Mouse (Mus musculus): Measurements from ENCODE around the gene Mtus2. TPM values are rescaled to one million over a fixed set of nuclear protein-coding genes. Genes with fewer than 3 reads are reported as not detected.

Gene Mtus2
- polyA plus RNA-seq, 1 experiment from 2014 or later, result 20.4 TPM

- no peak overlapping the region for H3K9ac ChIP-seq (ENCODE audit: low read depth, low read length)
- H3K4me3 ChIP-seq (ENCODE audit: low read length), result no peak overlapping the region
- no peak overlapping the region for H3K4me2 ChIP-seq (ENCODE audit: low read depth, low read length)
- no peaks in the 10 kb centered on the region for H3K4me1 ChIP-seq (ENCODE audit: control insufficient read depth, insufficient read depth, low read length)
- 79% methylated on average over 7 of the region's 7 CpGs for WGBS
- no peak for ATAC-seq
- no peaks in the 10 kb centered on the region for H3K36me3 ChIP-seq (ENCODE audit: control insufficient read depth, insufficient read depth, low read length)
- no peaks in the 10 kb centered on the region for H3K9me3 ChIP-seq (ENCODE audit: control insufficient read depth, low read length)
- no peaks in the 10 kb centered on the region for H3K27me3 ChIP-seq (replicated peaks; ENCODE audit: control insufficient read depth, insufficient read depth, low read length)
- no peak overlapping the region for H3K27ac ChIP-seq (ENCODE audit: low read length)
Measured at GRCm38 (mm10) chr5:148179231-148179630, 222.1 kb downstream of the Mtus2 start.

DNA sequence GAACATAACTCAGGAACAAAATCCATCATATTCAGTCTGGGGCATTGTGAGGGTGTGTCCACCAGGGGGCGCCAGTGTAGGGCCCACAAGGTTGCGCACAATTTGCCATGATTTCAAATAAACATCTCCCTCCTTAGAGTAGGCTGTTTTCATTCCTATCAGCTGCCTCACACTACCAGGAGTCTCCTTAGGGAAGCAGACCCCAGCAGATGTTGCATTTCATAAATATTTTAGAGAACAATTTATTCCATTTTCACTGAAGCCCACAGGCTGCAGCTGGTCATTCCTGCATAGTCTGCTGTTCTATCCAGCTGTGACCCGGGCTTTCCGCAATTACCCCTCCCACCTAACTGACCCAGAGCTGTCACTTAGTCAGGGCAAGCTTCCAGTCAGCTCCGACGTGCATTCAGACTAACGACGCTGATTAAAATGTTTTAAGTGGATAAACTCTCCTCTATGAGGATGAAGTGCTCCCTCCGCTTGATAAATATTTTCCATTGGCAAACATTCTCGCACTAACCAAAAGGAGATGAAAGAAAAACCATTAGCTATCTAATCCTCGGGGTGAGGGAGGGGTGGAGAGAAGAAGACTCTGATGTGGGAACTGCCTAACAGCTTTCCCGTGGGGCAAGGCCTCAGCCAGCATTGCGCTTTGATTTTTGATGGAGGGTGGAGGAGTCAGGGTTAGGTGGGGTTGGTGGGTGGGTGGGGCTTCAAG is 223.6 kb downstream of the Mtus2 start:
- no peak overlapping the region for H3K27ac ChIP-seq (ENCODE audit: low read length)
- no peaks in the 10 kb centered on the region for H3K4me1 ChIP-seq (ENCODE audit: control insufficient read depth, insufficient read depth, low read length)
- no peaks in the 10 kb centered on the region for H3K27me3 ChIP-seq (replicated peaks; ENCODE audit: control insufficient read depth, insufficient read depth, low read length)
- no peaks in the 10 kb centered on the region for H3K36me3 ChIP-seq (ENCODE audit: control insufficient read depth, insufficient read depth, low read length)
- H3K9me3 ChIP-seq (ENCODE audit: control insufficient read depth, low read length), result 0 out of 2 replicates have a peak, but pooled peaks cover 4% of the 10 kb centered on the region
- H3K4me3 ChIP-seq (ENCODE audit: low read length), result no peak overlapping the region
- peak; percentile 75 for ATAC-seq
- 12% methylated on average over 13 of the region's 13 CpGs for WGBS
- H3K4me2 ChIP-seq (ENCODE audit: low read depth, low read length), result no peak overlapping the region
- no peak overlapping the region for H3K9ac ChIP-seq (ENCODE audit: low read depth, low read length)

DNA sequence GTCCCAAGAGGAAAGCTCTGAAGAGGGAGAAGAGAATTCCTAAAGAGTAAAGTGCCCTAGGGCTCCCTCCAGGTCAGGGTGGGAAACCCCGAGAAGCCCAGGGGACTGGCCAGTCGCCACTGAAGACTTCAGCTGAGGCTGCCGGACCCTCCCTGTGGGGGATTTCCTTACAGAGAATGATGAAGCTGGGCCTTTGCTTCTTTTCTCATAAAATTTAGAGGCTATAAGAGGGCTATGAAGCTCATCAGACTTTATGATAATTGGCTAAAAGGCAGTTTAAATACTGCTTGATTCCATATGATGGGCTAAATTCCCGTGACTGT is 224.1 kb downstream of the Mtus2 start:
- H3K27ac ChIP-seq (ENCODE audit: low read length), result no peak overlapping the region
- ATAC-seq, result no peak

DNA sequence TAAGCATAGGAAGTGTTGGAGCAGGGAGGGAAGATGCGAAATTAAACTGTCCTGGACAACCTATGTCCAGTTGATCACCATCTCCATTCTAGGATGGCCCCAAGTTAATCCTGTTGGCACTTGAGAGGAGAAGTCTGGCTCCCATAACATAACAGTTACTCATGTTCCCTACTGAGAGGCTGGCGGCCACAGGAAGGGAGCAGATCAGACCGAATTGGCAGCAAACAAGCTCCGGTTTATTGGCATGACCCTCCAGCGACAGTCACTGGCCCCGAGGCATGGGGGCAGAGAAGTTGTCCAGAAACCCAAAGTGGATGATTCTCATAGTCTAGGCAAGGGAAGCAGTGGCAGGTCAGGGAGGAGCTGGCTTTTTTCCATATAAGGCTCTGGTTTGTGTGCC is 224.8 kb downstream of the Mtus2 start:
- WGBS, result 76% methylated on average over 6 of the region's 6 CpGs
- Histone ChIP-seq H3K36me3 (ENCODE audit: control insufficient read depth, insufficient read depth, low read length) (no peaks in the 10 kb centered on the region), H3K27ac (ENCODE audit: low read length) (no peak overlapping the region), H3K9ac (ENCODE audit: low read depth, low read length) (no peak overlapping the region), H3K4me1 (ENCODE audit: control insufficient read depth, insufficient read depth, low read length) (no peaks in the 10 kb centered on the region), H3K9me3 (ENCODE audit: control insufficient read depth, low read length) (0 out of 2 replicates have a peak, but pooled peaks cover 6% of the 10 kb centered on the region), H3K4me2 (ENCODE audit: low read depth, low read length) (no peak overlapping the region), H3K27me3 (replicated peaks; ENCODE audit: control insufficient read depth, insufficient read depth, low read length) (no peaks in the 10 kb centered on the region), H3K4me3 (ENCODE audit: low read length) (no peak overlapping the region)
- no peak for ATAC-seq

More for the DNA sequence above, 224.1 kb downstream of the Mtus2 start:
- H3K27me3 ChIP-seq (replicated peaks; ENCODE audit: control insufficient read depth, insufficient read depth, low read length), result no peaks in the 10 kb centered on the region
- WGBS, result 49% methylated on average over 4 of the region's 4 CpGs
- no peaks in the 10 kb centered on the region for H3K36me3 ChIP-seq (ENCODE audit: control insufficient read depth, insufficient read depth, low read length)
- H3K4me2 ChIP-seq (ENCODE audit: low read depth, low read length), result no peak overlapping the region
- no peak overlapping the region for H3K4me3 ChIP-seq (ENCODE audit: low read length)
- H3K9ac ChIP-seq (ENCODE audit: low read depth, low read length), result no peak overlapping the region
- H3K4me1 ChIP-seq (ENCODE audit: control insufficient read depth, insufficient read depth, low read length), result no peaks in the 10 kb centered on the region
- 0 out of 2 replicates have a peak, but pooled peaks cover 6% of the 10 kb centered on the region for H3K9me3 ChIP-seq (ENCODE audit: control insufficient read depth, low read length)

DNA sequence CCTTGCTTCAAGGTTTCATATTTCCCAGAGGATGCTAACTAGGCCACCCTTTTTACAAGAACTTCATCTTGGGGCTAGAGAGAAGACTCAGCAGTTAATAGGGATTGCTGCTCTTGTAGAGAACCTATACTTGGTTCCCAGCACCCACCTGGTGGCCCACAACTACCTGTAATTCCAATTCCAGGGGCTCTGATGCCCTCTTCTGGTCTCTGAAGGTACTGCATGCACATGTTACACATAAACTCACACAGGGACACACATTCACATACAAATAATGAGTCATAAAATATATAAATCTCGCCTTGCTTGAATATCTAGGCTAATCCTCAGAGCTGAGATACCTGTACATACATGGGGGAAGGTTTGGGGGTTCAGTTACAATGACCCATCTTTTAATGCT is 228.8 kb downstream of the Mtus2 start:
- Histone ChIP-seq H3K4me3 (ENCODE audit: low read length) (no peak overlapping the region), H3K9ac (ENCODE audit: low read depth, low read length) (no peak overlapping the region), H3K4me1 (ENCODE audit: control insufficient read depth, insufficient read depth, low read length) (no peaks in the 10 kb centered on the region), H3K9me3 (ENCODE audit: control insufficient read depth, low read length) (0 out of 2 replicates have a peak, but pooled peaks cover 6% of the 10 kb centered on the region), H3K27me3 (replicated peaks; ENCODE audit: control insufficient read depth, insufficient read depth, low read length) (no peaks in the 10 kb centered on the region), H3K27ac (ENCODE audit: low read length) (no peak overlapping the region), H3K4me2 (ENCODE audit: low read depth, low read length) (no peak overlapping the region), H3K36me3 (ENCODE audit: control insufficient read depth, insufficient read depth, low read length) (no peaks in the 10 kb centered on the region)
- WGBS, result 79% methylated on average over 1 of the region's 1 CpGs
- ATAC-seq, result no peak

GRCm38 (mm10) chr5:148191416-148191815 is 234.3 kb downstream of the Mtus2 start:
- peak; percentile 53; the same call in 1 of the 2 replicates for ATAC-seq
- H3K27ac ChIP-seq (ENCODE audit: low read length), result no peak overlapping the region
- no peaks in the 10 kb centered on the region for H3K36me3 ChIP-seq (ENCODE audit: control insufficient read depth, insufficient read depth, low read length)
- H3K9me3 ChIP-seq (ENCODE audit: control insufficient read depth, low read length), result no peaks in the 10 kb centered on the region
- no peaks in the 10 kb centered on the region for H3K27me3 ChIP-seq (replicated peaks; ENCODE audit: control insufficient read depth, insufficient read depth, low read length)
- H3K9ac ChIP-seq (ENCODE audit: low read depth, low read length), result no peak overlapping the region
- H3K4me2 ChIP-seq (ENCODE audit: low read depth, low read length), result no peak overlapping the region
- no peaks in the 10 kb centered on the region for H3K4me1 ChIP-seq (ENCODE audit: control insufficient read depth, insufficient read depth, low read length)
- 28% methylated on average over 4 of the region's 4 CpGs for WGBS
- no peak overlapping the region for H3K4me3 ChIP-seq (ENCODE audit: low read length)

DNA sequence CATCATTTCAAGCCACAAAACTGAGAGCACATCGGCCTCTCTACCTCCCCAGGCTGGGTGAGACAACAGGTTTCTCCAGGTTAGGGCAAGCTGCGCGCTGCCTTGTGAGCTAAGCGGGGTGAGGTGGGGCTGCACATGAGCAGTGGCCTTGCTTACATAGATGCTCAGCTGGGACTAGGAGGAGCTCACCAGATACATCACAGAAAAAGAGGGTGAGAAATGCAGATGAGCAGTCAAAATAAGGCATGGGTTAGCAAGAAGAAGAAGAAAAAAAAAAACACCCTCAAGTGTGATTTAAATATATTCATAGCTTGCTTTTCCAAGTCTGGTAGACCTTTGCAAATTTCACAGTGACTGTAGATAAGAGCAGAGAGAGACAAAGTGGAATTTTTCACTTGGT is 254.7 kb downstream of the Mtus2 start:
- no peak for ATAC-seq
- Histone ChIP-seq H3K27me3 (replicated peaks; ENCODE audit: control insufficient read depth, insufficient read depth, low read length) (no peaks in the 10 kb centered on the region), H3K4me1 (ENCODE audit: control insufficient read depth, insufficient read depth, low read length) (no peaks in the 10 kb centered on the region), H3K36me3 (ENCODE audit: control insufficient read depth, insufficient read depth, low read length) (no peaks in the 10 kb centered on the region), H3K27ac (ENCODE audit: low read length) (no peak overlapping the region), H3K4me2 (ENCODE audit: low read depth, low read length) (no peak overlapping the region), H3K9me3 (ENCODE audit: control insufficient read depth, low read length) (no peaks in the 10 kb centered on the region), H3K9ac (ENCODE audit: low read depth, low read length) (no peak overlapping the region), H3K4me3 (ENCODE audit: low read length) (no peak overlapping the region)
- WGBS, result 94% methylated on average over 4 of the region's 4 CpGs

- H3K27me3 ChIP-seq (replicated peaks; ENCODE audit: control insufficient read depth, insufficient read depth, low read length), result no peaks in the 10 kb centered on the region
- no peak overlapping the region for H3K4me2 ChIP-seq (ENCODE audit: low read depth, low read length)
- no peak overlapping the region for H3K9ac ChIP-seq (ENCODE audit: low read depth, low read length)
- H3K27ac ChIP-seq (ENCODE audit: low read length), result no peak overlapping the region
- H3K4me3 ChIP-seq (ENCODE audit: low read length), result no peak overlapping the region
- no peaks in the 10 kb centered on the region for H3K36me3 ChIP-seq (ENCODE audit: control insufficient read depth, insufficient read depth, low read length)
- no peaks in the 10 kb centered on the region for H3K4me1 ChIP-seq (ENCODE audit: control insufficient read depth, insufficient read depth, low read length)
- H3K9me3 ChIP-seq (ENCODE audit: control insufficient read depth, low read length), result no peaks in the 10 kb centered on the region
- ATAC-seq, result no peak
- WGBS, result 78% methylated on average over 8 of the region's 8 CpGs
Measured at GRCm38 (mm10) chr5:148216786-148217185, 259.7 kb downstream of the Mtus2 start.

GRCm38 (mm10) chr5:148222898-148223297 is 265.8 kb downstream of the Mtus2 start:
- Histone ChIP-seq H3K36me3 (ENCODE audit: control insufficient read depth, insufficient read depth, low read length) (no peaks in the 10 kb centered on the region), H3K27ac (ENCODE audit: low read length) (no peak overlapping the region), H3K4me2 (ENCODE audit: low read depth, low read length) (no peak overlapping the region), H3K9me3 (ENCODE audit: control insufficient read depth, low read length) (no peaks in the 10 kb centered on the region), H3K27me3 (replicated peaks; ENCODE audit: control insufficient read depth, insufficient read depth, low read length) (no peaks in the 10 kb centered on the region), H3K9ac (ENCODE audit: low read depth, low read length) (no peak overlapping the region), H3K4me3 (ENCODE audit: low read length) (no peak overlapping the region), H3K4me1 (ENCODE audit: control insufficient read depth, insufficient read depth, low read length) (no peaks in the 10 kb centered on the region)
- 90% methylated on average over 5 of the region's 5 CpGs for WGBS
- no peak for ATAC-seq

GRCm38 (mm10) chr5:148224004-148224403 is 266.9 kb downstream of the Mtus2 start:
- no peak for ATAC-seq
- H3K9me3 ChIP-seq (ENCODE audit: control insufficient read depth, low read length), result no peaks in the 10 kb centered on the region
- 86% methylated on average over 16 of the region's 16 CpGs for WGBS
- no peak overlapping the region for H3K4me2 ChIP-seq (ENCODE audit: low read depth, low read length)
- no peaks in the 10 kb centered on the region for H3K36me3 ChIP-seq (ENCODE audit: control insufficient read depth, insufficient read depth, low read length)
- no peak overlapping the region for H3K27ac ChIP-seq (ENCODE audit: low read length)
- no peak overlapping the region for H3K4me3 ChIP-seq (ENCODE audit: low read length)
- H3K27me3 ChIP-seq (replicated peaks; ENCODE audit: control insufficient read depth, insufficient read depth, low read length), result no peaks in the 10 kb centered on the region
- no peaks in the 10 kb centered on the region for H3K4me1 ChIP-seq (ENCODE audit: control insufficient read depth, insufficient read depth, low read length)
- H3K9ac ChIP-seq (ENCODE audit: low read depth, low read length), result no peak overlapping the region
